Mouse (Mus musculus): Measurements from ENCODE around the gene Mtpn. TPM values are rescaled to one million over a fixed set of nuclear protein-coding genes. Genes with fewer than 3 reads are reported as not detected.
A peak's percentile ranks its signal among the peaks of the same experiment; 100 is the strongest.

The Mtpn gene
- polyA plus RNA-seq (2015; fragmentation: Nextera tagmentation; extraction: Ambion mirVana), result 146 and 154 TPM in 2 replicates

DNA sequence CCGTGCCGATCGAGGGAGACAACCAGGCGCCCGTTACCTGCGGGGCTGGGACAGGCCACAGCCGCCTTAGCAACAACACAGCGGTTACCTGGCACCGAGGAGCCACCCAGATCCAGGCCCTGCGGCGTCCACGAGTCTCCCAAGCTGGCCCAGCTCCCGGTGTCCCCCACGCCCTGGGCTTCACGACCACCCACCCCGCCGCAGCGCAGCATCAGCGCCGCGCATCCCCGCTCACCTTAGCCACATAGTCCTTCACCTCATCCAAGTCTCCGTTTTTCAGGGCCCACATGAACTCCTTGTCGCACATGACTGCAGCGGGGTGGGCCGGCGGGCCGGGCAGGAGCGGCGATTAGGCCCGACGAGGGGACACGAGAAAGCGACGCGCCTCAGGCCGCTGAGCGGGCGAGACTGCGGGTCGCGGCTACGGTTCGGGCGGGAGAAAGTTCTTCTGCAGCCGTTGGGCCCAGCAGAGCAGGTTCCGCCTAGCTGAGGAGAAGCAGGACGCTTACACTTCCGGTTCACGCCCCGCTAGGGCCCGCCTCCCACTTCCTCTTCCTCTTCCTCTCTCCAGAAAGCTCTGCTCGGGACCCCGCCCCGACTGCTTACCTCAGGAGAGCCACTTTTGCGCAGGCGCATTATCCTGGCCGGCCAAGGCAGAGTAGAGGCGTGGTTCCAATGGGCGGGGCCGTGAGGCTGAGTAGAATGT is at the start of gene Mtpn:
Gene Mtpn, minus strand, starts transcription at position 585 of the 706 bp plus-strand sequence.
- peaks cover 15% of the 10 kb centered on the region for H3K4me1 ChIP-seq
- H3K9ac ChIP-seq, result peak within 1 kb of the TSS; percentile 95
- H3K36me3 ChIP-seq, result no peaks in the 10 kb centered on the region
- ATAC-seq (ENCODE audit: low FRiP score, low read depth), result peak; percentile 99
- H3K9me3 ChIP-seq, result no peaks in the 10 kb centered on the region
- no peaks in the 10 kb centered on the region for H3K27me3 ChIP-seq
- peak within 1 kb of the TSS; percentile 84 for H3K4me2 ChIP-seq (replicated peaks)
- peak within 1 kb of the TSS; percentile 99 for H3K4me3 ChIP-seq
- H3K27ac ChIP-seq, result peak within 1 kb of the TSS; percentile 80
- WGBS, result under 1% methylated on average over 61 of the region's 61 CpGs

DNA sequence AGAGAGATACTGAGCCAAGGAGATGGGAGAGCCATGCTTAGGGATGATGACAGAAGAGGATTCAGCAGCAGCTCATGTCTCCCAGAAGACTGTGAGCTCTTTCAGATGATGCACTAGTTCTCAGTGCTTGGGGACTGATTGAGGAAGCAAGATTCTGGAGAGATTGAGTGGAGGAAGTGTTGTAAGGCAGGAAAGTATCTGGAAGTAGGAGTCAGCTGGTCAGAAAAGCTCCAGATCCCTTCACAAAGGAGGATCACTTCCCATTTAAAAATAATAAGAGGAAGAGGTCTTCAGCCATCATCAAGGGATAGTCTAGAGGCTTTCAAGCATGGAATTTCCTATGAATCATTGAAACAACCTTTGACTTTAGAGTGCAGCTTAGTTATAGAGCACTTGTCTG is 29.0 kb upstream of the Mtpn start:
- Histone ChIP-seq H3K4me2 (replicated peaks) (no peak overlapping the region), H3K27ac (no peak overlapping the region), H3K4me3 (no peak overlapping the region), H3K36me3 (no peaks in the 10 kb centered on the region), H3K4me1 (no peaks in the 10 kb centered on the region), H3K9ac (no peak overlapping the region), H3K27me3 (no peaks in the 10 kb centered on the region), H3K9me3 (no peaks in the 10 kb centered on the region)
- no peak for ATAC-seq (ENCODE audit: low FRiP score, low read depth)

DNA sequence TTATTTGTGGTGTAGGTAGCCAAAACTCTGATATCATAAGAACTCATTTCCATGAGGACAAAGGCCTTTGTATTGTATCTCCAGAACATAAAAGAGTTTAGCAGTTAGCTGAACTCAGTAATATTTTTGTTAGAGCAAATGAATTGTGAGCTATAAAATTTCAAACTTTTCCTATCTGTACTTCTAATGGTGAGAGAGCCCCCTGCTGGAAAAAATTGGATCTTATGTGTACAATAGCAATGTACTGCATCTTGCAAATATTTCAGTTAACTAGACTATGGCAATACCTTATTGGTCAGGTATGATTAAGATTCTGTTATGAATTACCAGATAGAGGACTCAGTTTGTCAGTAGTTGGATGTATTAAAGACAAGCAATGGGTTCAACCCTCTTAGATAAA is 28.1 kb upstream of the Mtpn start:
- Histone ChIP-seq H3K4me2 (replicated peaks) (no peak overlapping the region), H3K9ac (no peak overlapping the region), H3K36me3 (no peaks in the 10 kb centered on the region), H3K27me3 (no peaks in the 10 kb centered on the region), H3K9me3 (no peaks in the 10 kb centered on the region), H3K4me1 (no peaks in the 10 kb centered on the region), H3K27ac (no peak overlapping the region), H3K4me3 (no peak overlapping the region)
- no peak for ATAC-seq (ENCODE audit: low FRiP score, low read depth)

DNA sequence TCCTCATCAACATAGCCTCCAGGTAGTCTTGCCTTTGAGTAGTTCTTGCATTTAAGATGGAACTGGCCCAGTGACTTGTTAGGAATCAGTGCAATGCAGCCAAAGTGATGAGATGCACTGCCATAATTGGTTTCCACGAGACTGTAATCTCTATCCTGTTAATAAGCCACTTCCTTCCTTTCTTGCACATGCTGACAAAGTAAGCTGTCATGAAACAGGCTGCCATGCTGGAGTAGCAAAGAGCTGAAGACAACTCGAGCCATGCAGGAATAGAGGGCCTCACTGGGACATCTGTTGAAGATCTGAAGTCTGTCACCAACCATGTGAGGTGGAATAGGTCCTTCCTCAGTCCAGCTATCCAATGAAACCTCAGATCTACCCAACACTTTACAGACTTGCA is 20.3 kb upstream of the Mtpn start:
- Histone ChIP-seq H3K4me2 (replicated peaks) (no peak overlapping the region), H3K4me3 (no peak overlapping the region), H3K9ac (no peak overlapping the region), H3K27ac (no peak overlapping the region), H3K9me3 (no peaks in the 10 kb centered on the region), H3K4me1 (no peaks in the 10 kb centered on the region), H3K36me3 (no peaks in the 10 kb centered on the region), H3K27me3 (no peaks in the 10 kb centered on the region)
- ATAC-seq (ENCODE audit: low FRiP score, low read depth), result no peak
- 53% methylated on average over 2 of the region's 2 CpGs for WGBS

DNA sequence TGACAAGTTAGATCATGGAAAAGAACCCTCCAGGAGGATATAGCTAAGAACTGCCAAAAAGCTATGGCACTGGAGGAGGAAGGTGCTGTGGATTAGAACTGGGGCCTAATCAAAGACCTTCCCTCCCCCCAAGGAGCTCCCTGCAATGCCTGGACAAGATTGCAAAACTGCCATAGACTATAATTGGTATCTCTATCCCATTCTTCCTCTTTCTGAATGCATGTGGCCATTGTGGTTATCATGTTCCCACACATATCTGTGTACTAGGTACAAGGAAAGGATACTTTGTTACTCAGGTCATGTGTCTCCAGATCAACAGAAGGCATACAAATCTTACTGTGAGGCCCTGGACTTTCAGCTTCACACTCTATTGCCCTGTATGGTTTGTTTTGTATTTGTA is 4.7 kb upstream of the Mtpn start:
- Histone ChIP-seq H3K9ac (no peak overlapping the region), H3K4me3 (no peak overlapping the region), H3K27me3 (no peaks in the 10 kb centered on the region), H3K4me1 (no peaks in the 10 kb centered on the region), H3K9me3 (peaks cover 10% of the 10 kb centered on the region; the same call in 1 of the 2 replicates), H3K27ac (no peak overlapping the region), H3K4me2 (replicated peaks) (no peak overlapping the region), H3K36me3 (no peaks in the 10 kb centered on the region)
- ATAC-seq (ENCODE audit: low FRiP score, low read depth), result no peak

DNA sequence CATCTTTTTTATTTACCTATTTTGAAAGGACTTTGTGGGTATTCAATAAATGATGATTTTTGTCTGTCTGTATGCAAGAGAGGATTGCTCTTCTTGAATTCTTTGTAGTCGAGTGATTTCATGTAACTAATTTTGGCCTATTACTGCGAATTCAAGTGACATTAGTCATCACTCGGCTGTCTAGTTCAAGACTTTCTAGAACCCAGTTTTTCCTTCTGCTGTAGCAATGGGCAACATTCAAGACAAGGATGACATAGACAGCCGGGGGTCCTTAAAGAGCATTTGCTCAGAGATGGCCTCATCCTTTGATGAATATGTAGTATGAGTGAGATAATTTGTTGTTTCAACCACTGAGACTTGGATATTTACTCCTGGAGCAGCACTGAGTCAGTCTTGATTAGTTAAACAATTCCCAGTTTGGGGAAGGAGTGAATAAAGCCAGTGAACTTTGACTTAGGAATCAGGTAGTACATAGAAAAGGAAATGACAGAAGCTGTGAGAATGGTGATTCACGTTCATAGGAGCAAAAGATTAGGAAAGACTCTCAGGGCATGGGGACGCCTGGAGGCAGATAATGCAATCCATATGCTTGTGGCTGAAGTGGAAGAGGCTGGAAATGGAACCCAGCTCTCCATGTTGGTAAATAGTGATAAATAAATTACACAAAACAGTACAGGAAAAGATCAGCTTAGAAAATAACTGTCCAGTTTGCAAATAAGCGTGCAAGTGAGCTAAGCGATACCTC is 3.1 kb upstream of the Mtpn start:
- WGBS, result 66% methylated on average over 8 of the region's 8 CpGs
- ATAC-seq (ENCODE audit: low FRiP score, low read depth), result no peak
- Histone ChIP-seq H3K9me3 (peaks cover 10% of the 10 kb centered on the region; the same call in 1 of the 2 replicates), H3K36me3 (no peaks in the 10 kb centered on the region), H3K4me3 (no peak overlapping the region), H3K4me2 (replicated peaks) (no peak overlapping the region), H3K4me1 (peaks cover 10% of the 10 kb centered on the region), H3K9ac (no peak overlapping the region), H3K27me3 (no peaks in the 10 kb centered on the region), H3K27ac (no peak overlapping the region)

DNA sequence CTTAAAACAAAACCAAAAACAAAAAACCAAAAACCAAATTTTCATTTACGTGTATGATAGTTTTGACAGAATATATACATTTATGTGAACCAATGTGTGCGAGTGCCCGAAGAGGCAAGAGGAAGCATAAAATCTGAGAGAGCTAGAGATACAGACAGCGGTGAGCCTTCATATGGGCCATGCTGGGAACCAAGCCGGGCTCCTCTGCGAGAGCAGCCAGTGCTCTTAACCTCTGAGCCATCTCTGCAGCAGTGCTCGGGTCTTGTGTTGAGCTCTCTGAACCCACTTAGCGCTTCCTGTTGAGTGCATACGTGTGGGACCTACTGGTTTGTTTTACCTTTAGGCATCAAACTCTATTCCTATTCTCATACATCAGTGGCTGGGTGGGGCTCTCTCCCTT is 689 bp upstream of the Mtpn start:
- 95% methylated on average over 9 of the region's 9 CpGs for WGBS
- no peaks in the 10 kb centered on the region for H3K9me3 ChIP-seq
- no peaks in the 10 kb centered on the region for H3K27me3 ChIP-seq
- H3K4me3 ChIP-seq, result no peak overlapping the region
- H3K4me2 ChIP-seq (replicated peaks), result no peak overlapping the region
- peaks cover 15% of the 10 kb centered on the region for H3K4me1 ChIP-seq
- no peak overlapping the region for H3K9ac ChIP-seq
- no peak for ATAC-seq (ENCODE audit: low FRiP score, low read depth)
- no peak overlapping the region for H3K27ac ChIP-seq
- H3K36me3 ChIP-seq, result no peaks in the 10 kb centered on the region

DNA sequence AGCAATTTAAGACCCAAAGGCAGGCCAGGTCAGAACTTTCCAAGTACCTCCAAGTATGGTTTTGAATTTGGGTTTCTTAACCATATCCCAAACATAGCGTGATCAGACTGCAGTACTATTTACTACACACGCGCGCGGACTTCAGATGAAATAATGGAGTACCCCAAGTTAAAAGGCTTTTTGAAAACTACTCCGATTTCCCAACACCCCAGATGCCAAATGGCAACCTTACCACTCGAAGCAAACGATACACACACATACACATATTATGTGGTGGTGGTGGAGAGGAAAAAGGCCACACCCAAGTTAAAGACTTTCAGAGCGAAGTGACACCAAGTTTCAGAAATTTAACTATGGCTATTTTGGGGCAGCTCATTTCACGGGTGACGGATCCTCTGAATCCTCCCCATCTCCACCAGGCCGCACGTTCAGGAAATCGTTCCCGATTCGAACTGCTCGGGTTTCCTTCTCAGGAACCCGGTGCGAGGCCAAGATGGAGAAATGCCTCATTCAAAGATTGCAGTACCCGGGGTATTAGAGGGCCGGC is 858 bp downstream of the Mtpn start:
- Histone ChIP-seq H3K36me3 (no peaks in the 10 kb centered on the region), H3K27me3 (no peaks in the 10 kb centered on the region), H3K4me3 (peak overlapping the region; percentile 99), H3K9ac (peak overlapping the region; percentile 95), H3K4me1 (peaks cover 15% of the 10 kb centered on the region), H3K27ac (peak overlapping the region; percentile 80; the same call in 1 of the 2 replicates), H3K9me3 (no peaks in the 10 kb centered on the region), H3K4me2 (replicated peaks) (peak overlapping the region; percentile 84)
- WGBS, result 4% methylated on average over 21 of the region's 21 CpGs
- no peak for ATAC-seq (ENCODE audit: low FRiP score, low read depth)

DNA sequence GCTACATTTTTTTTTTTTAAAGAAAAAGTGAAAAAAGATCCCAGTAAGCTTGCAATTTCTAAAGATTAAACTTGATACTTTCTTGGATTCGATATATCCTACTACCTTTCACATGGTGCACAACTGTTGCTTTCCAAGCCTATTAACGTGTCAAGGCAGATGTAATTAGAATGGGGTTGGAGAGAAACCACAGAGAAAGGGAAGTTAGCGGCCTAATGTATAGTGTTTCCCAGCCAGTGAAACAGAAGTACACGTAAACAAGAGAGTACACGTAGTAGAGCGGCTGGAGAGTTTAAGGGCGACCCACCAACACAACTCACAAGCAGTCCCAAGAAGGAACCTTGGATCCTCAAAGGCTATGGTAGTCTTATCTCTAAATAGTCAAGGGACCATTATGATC is 3.7 kb downstream of the Mtpn start:
- no peak overlapping the region for H3K4me3 ChIP-seq
- no peak overlapping the region for H3K4me2 ChIP-seq (replicated peaks)
- ATAC-seq (ENCODE audit: low FRiP score, low read depth), result no peak
- peaks cover 20% of the 10 kb centered on the region for H3K4me1 ChIP-seq
- no peaks in the 10 kb centered on the region for H3K9me3 ChIP-seq
- no peak overlapping the region for H3K9ac ChIP-seq
- no peak overlapping the region for H3K27ac ChIP-seq
- WGBS, result 84% methylated on average over 7 of the region's 7 CpGs
- no peaks in the 10 kb centered on the region for H3K27me3 ChIP-seq
- no peaks in the 10 kb centered on the region for H3K36me3 ChIP-seq

DNA sequence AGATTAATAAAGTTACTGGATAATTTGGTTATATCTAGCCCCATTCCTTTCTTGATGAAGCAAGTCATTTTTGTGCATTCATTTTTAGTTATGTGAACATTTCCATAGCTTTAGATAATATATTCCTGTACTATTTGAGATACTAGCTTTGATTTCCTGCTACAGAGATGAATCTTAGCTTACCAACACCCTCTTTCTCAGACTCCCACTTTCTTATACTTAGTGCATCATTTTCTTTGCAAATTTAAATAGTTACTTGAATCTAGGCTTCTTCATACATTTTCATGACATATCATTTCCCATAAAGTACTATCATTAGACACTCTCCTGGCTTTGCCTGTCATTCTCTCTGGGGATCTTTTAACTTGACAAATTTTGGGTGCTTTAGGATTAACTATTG is 26.3 kb downstream of the Mtpn start:
- Histone ChIP-seq H3K27ac (no peak overlapping the region), H3K4me3 (no peak overlapping the region), H3K4me1 (no peaks in the 10 kb centered on the region), H3K4me2 (replicated peaks) (no peak overlapping the region), H3K9me3 (no peaks in the 10 kb centered on the region), H3K27me3 (no peaks in the 10 kb centered on the region), H3K9ac (no peak overlapping the region), H3K36me3 (peaks cover 27% of the 10 kb centered on the region)
- ATAC-seq (ENCODE audit: low FRiP score, low read depth), result no peak

DNA sequence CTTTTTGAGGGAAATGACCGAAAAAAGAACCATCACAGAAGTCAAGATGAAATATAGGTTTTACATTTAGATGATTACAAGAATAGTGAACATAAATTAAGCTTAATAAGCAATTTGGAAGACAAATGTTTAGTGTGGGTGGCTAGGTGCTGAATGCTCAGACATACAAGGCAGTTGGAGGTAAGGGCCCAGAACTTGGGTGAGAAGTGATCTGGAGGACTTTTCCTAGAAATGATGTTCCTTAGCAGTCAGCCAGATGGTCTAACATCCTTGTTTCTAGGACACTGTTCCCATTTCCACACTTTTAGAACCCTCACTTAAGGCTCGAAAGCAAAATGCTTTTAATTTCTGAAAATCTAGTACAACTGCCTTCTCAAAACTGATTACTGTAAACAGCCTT is 34.9 kb downstream of the Mtpn start:
- no peak for ATAC-seq (ENCODE audit: low FRiP score, low read depth)
- Histone ChIP-seq H3K4me1 (no peaks in the 10 kb centered on the region), H3K4me2 (replicated peaks) (no peak overlapping the region), H3K36me3 (peaks cover 4% of the 10 kb centered on the region; the same call in 1 of the 2 replicates), H3K9me3 (no peaks in the 10 kb centered on the region), H3K27ac (no peak overlapping the region), H3K4me3 (no peak overlapping the region), H3K9ac (no peak overlapping the region), H3K27me3 (no peaks in the 10 kb centered on the region)
- WGBS, result 93% methylated on average over 2 of the region's 2 CpGs

DNA sequence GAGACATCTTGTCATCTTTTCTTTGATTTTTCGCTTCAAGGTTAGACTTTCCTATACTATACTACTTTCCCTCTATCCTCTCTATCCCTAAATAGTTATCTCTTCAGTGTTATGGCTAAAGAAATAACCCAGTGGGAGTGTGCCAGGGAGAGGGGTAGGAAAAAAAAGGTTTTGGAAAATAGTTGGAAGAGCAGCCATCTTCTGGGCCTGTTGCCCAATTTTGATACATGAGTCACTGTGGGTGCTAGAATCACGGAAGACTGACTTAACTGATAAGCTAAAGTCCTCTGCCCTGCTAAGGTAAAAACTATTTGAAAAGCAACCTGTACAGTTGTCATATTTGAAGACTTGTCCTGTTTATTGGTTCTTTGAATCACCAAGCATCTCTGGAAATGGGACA is 36.8 kb downstream of the Mtpn start:
- H3K9ac ChIP-seq, result no peak overlapping the region
- 88% methylated on average over 2 of the region's 2 CpGs for WGBS
- no peaks in the 10 kb centered on the region for H3K4me1 ChIP-seq
- no peaks in the 10 kb centered on the region for H3K9me3 ChIP-seq
- H3K4me3 ChIP-seq, result no peak overlapping the region
- no peak overlapping the region for H3K4me2 ChIP-seq (replicated peaks)
- no peak for ATAC-seq (ENCODE audit: low FRiP score, low read depth)
- no peaks in the 10 kb centered on the region for H3K27me3 ChIP-seq
- H3K27ac ChIP-seq, result no peak overlapping the region
- H3K36me3 ChIP-seq, result peaks cover 1% of the 10 kb centered on the region; the same call in 1 of the 2 replicates

All from limb, embryonic 13.5 days (tissue).